Mouse (Mus musculus) lung, postnatal 25 days (tissue): ENCODE results near the gene Tex37.
A peak's percentile ranks its signal among the peaks of the same experiment; 100 is the strongest.

Experiments
- DNase-seq: peaks from one replicate; pipeline ENCODE4 v3.0.0; 2022; ENCODE audit warnings: low spot score

Tex37 gene

GRCm38 (mm10) chr6:70880714-70881304 lies 37.9 kb downstream of the Tex37 start:
- DNase-seq = peak; percentile 80

- no peak for DNase-seq
These were observed 43.7 kb downstream of the Tex37 start for GRCm38 (mm10) chr6:70875017-70875416.

- DNase-seq = no peak
These were observed 44.5 kb downstream of the Tex37 start for GRCm38 (mm10) chr6:70874035-70874775.

GRCm38 (mm10) chr6:70872570-70872969 lies 46.2 kb downstream of the Tex37 start:
- no peak for DNase-seq

GRCm38 (mm10) chr6:70872128-70872527 lies 46.6 kb downstream of the Tex37 start:
- no peak for DNase-seq

GRCm38 (mm10) chr6:70871511-70871980 lies 47.2 kb downstream of the Tex37 start:
- DNase-seq = no peak

- no peak for DNase-seq
These were observed 51.4 kb downstream of the Tex37 start for GRCm38 (mm10) chr6:70867297-70867696.

- no peak for DNase-seq
These were observed 52.0 kb downstream of the Tex37 start for GRCm38 (mm10) chr6:70866761-70867160.

- peak; percentile 30 for DNase-seq
These were observed 54.4 kb downstream of the Tex37 start for GRCm38 (mm10) chr6:70864285-70864684.
